Mouse (Mus musculus) C2C12 (cell line): ENCODE results near the gene Lmntd1. TPM values are rescaled to one million over a fixed set of nuclear protein-coding genes. Genes with fewer than 3 reads are reported as not detected.

Experiments
- H3K27me3 ChIP-seq: one replicate; pipeline ENCODE4 v1.6.1; 2011; ENCODE audit not compliant: control insufficient read depth, insufficient read depth, insufficient read length
- H3K36me3 ChIP-seq: one replicate; pipeline ENCODE4 v1.6.1; 2011; ENCODE audit not compliant: control insufficient read depth, insufficient read depth
- H3K4me3 ChIP-seq: one replicate; pipeline ENCODE4 v1.5.1; 2011; ENCODE audit warnings: mild to moderate bottlenecking, control low read depth; ENCODE audit not compliant: poor library complexity, insufficient read depth, severe bottlenecking
- H3K79me2 ChIP-seq: one replicate; pipeline ENCODE4 v1.6.1; 2011; ENCODE audit not compliant: control insufficient read depth, insufficient read depth
- H3K79me3 ChIP-seq: one replicate; pipeline ENCODE4 v1.6.1; 2011; ENCODE audit warnings: low read depth, control low read depth
- H3ac ChIP-seq: one replicate; pipeline ENCODE3; 2011; ENCODE audit warnings: low read depth; ENCODE audit not compliant: control insufficient read depth, insufficient read length
- CEBPB ChIP-seq: IDR thresholded peaks from one replicate; pipeline ENCODE4 v1.6.1; 2011; ENCODE audit warnings: low read depth, mild to moderate bottlenecking, control low read depth, moderate library complexity
- CTCF ChIP-seq: IDR thresholded peaks from one replicate; pipeline ENCODE4 v1.5.1; 2011; ENCODE audit not compliant: control insufficient read depth, insufficient read depth, insufficient read length
- FOSL1 ChIP-seq: IDR thresholded peaks from one replicate; pipeline ENCODE4 v1.8.0; 2011; ENCODE audit warnings: mild to moderate bottlenecking, low read length; ENCODE audit not compliant: poor library complexity, insufficient read depth, severe bottlenecking
- MAX ChIP-seq: IDR thresholded peaks from one replicate; pipeline ENCODE4 v1.6.1; 2011; ENCODE audit warnings: mild to moderate bottlenecking, control low read depth
- MYOD1 ChIP-seq: IDR thresholded peaks from one replicate; pipeline ENCODE4 v1.6.1; 2011; ENCODE audit warnings: low read depth; ENCODE audit not compliant: control insufficient read depth, insufficient read length
- MYOG ChIP-seq: IDR thresholded peaks from one replicate; pipeline ENCODE4 v1.6.1; 2011; ENCODE audit not compliant: control insufficient read depth, insufficient read length; ENCODE audit errors: extremely low read depth
- USF1 ChIP-seq: IDR thresholded peaks from one replicate; pipeline ENCODE4 v1.6.1; 2011; ENCODE audit warnings: low read depth, mild to moderate bottlenecking, control low read depth, moderate library complexity
- polyA plus RNA-seq: library from polyadenylated mRNA; unstranded; fragments of >200 nt; fragmentation: generic; extraction: Trizol; gene quantifications from one replicate; pipeline ENCODE4 v1.2.1, GENCODE M21; 2012; ENCODE audit warnings: missing spikeins

Gene Lmntd1
- polyA plus RNA-seq, 1 experiment, result not detected

DNA sequence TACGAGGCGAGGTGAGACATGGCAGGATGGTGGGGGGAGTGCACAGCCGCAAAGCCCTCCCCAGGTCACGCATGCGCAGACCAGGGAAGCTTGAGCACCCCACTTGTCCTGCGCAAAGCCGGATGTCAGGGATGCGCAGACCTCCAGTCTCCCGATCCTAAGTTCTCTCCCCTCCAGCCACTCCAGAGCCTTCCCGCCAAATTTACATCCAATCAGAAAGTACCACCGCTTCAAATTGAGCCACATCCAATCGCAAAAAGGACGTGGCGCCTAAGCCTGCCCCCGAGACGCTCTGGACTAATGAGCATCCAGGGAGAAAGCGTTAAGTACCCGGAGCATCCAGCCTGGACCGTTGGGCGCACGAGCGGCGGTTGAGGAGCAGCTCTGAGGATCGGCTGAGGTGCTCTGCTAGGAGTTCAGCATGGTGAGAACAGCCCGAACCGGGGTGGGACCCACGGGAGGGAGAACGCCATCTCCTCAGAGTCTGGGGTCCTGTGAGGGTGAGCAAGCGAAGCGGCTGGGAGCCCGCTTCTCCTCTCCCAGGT is 1.6 kb upstream of the Lmntd1 start, which contains the start of gene Tuba3b:
TSS of gene Tuba3b (plus strand) at position 92 of the 545 bp plus-strand sequence.
- no peak within 1 kb of the TSS for H3ac ChIP-seq
- TF ChIP-seq CEBPB (no peak), CTCF (no peak), FOSL1 (no peak), MAX (no peak), MYOG (no peak), MYOD1 (no peak), USF1 (no peak)
- no peaks in the 10 kb centered on the region for H3K27me3 ChIP-seq

GRCm38 (mm10) chr6:145612611-145613010 is 1.5 kb downstream of the Lmntd1 start:
- no peaks in the 10 kb centered on the region for H3K79me3 ChIP-seq
- TF ChIP-seq MYOG (no peak), MYOD1 (no peak), CEBPB (no peak), USF1 (no peak), MAX (no peak), CTCF (no peak), FOSL1 (no peak)
- no peaks in the 10 kb centered on the region for H3K27me3 ChIP-seq
- H3K4me3 ChIP-seq, result no peak overlapping the region
- no peaks in the 10 kb centered on the region for H3K36me3 ChIP-seq
- H3K79me2 ChIP-seq, result no peaks in the 10 kb centered on the region
- no peak overlapping the region for H3ac ChIP-seq

More for the DNA sequence above, 1.6 kb upstream of the Lmntd1 start, which contains the start of gene Tuba3b:
- H3K4me3 ChIP-seq, result no peak within 1 kb of the TSS
- H3K79me3 ChIP-seq, result no peaks in the 10 kb centered on the region
- H3K36me3 ChIP-seq, result no peaks in the 10 kb centered on the region
- no peaks in the 10 kb centered on the region for H3K79me2 ChIP-seq

DNA sequence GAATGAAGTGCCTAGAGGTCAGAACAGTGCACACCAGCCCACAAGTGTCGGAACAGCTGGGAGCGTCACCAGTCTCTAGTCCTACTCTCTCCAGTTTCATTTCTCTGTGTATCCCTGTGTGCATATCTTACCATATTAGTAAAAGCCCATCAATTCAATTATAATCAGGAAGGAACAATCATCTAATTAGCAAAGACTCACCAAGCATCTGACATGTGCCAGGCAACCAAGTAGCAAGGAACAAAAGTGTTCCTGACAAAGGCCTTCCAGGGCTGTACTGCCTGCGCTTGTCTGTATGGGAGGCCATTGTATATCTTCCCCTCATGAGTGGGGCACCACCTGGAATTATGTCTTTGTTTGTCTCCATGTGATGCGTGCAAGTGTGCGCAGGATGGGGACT is 3.2 kb downstream of the Lmntd1 start:
- Histone ChIP-seq H3K36me3 (no peaks in the 10 kb centered on the region), H3K79me2 (no peaks in the 10 kb centered on the region), H3K27me3 (no peaks in the 10 kb centered on the region), H3K79me3 (no peaks in the 10 kb centered on the region), H3K4me3 (no peak overlapping the region), H3ac (no peak overlapping the region)
- TF ChIP-seq MAX (no peak), USF1 (no peak)

- Histone ChIP-seq H3K4me3 (no peak overlapping the region), H3K79me3 (no peaks in the 10 kb centered on the region), H3ac (no peak overlapping the region), H3K79me2 (no peaks in the 10 kb centered on the region), H3K27me3 (no peaks in the 10 kb centered on the region), H3K36me3 (no peaks in the 10 kb centered on the region)
- TF ChIP-seq USF1 (no peak), MYOG (no peak), MAX (no peak), CEBPB (no peak), MYOD1 (no peak), CTCF (no peak), FOSL1 (no peak)
Observed at GRCm38 (mm10) chr6:145608693-145609092, 5.4 kb downstream of the Lmntd1 start.

GRCm38 (mm10) chr6:145607746-145608145 is 6.4 kb downstream of the Lmntd1 start:
- TF ChIP-seq CEBPB (no peak), MYOG (no peak), USF1 (no peak), FOSL1 (no peak)
- H3ac ChIP-seq, result no peak overlapping the region

GRCm38 (mm10) chr6:145605203-145605602 is 8.9 kb downstream of the Lmntd1 start:
- TF ChIP-seq MYOD1 (no peak), CTCF (no peak), CEBPB (no peak), MYOG (no peak), MAX (no peak), FOSL1 (no peak), USF1 (no peak)
- Histone ChIP-seq H3ac (no peak overlapping the region), H3K36me3 (no peaks in the 10 kb centered on the region), H3K27me3 (no peaks in the 10 kb centered on the region), H3K79me3 (no peaks in the 10 kb centered on the region), H3K79me2 (no peaks in the 10 kb centered on the region), H3K4me3 (no peak overlapping the region)

More at GRCm38 (mm10) chr6:145607746-145608145, 6.4 kb downstream of the Lmntd1 start:
- Histone ChIP-seq H3K79me3 (no peaks in the 10 kb centered on the region), H3K27me3 (no peaks in the 10 kb centered on the region), H3K36me3 (no peaks in the 10 kb centered on the region), H3K79me2 (no peaks in the 10 kb centered on the region), H3K4me3 (no peak overlapping the region)
